Comparison of ENCODE assay signal across 8 mouse cellular contexts in genomic region chr3:155093116-155093956, GRCm38 (mm10). TPM values are rescaled to one million over a fixed set of nuclear protein-coding genes. Genes with fewer than 3 reads are reported as not detected.
A peak's percentile ranks its signal among the peaks of the same experiment; 100 is the strongest.
DNase-seq lines count a peak whose midpoint lies in the region; ATAC-seq lines count a peak whose summit lies in the region.

Fpgt (minus strand) TSS chr3:155093403.
Lrriq3 (plus strand) TSS chr3:155093434.

- peak within 1 kb of the TSS; percentile 73 for H3K4me2 ChIP-seq in kidney, embryonic 15.5 days

- H3K9ac ChIP-seq in kidney, embryonic 15.5 days = peak within 1 kb of the TSS; percentile 63

- WGBS in heart, embryonic 10.5 days = under 1% methylated on average over 44 of the region's 47 CpGs
- under 1% methylated on average over 43 of the region's 47 CpGs for WGBS in kidney, embryonic 15.5 days

- peak within 1 kb of the TSS; percentile 74 for H3K4me3 ChIP-seq in heart, embryonic 10.5 days
- H3K4me3 ChIP-seq in kidney, embryonic 15.5 days (replicated peaks) = peak within 1 kb of the TSS; percentile 62

- 0 out of 2 replicates have a peak, but pooled peaks cover 3% of the 10 kb centered on the region for H3K4me1 ChIP-seq in heart, embryonic 10.5 days
- peaks cover 5% of the 10 kb centered on the region; the same call in 1 of the 2 replicates for H3K4me1 ChIP-seq in kidney, embryonic 15.5 days

- peak; percentile 97 for ATAC-seq in erythroblast, adult 5-6 weeks (replicated peaks; ENCODE audit: low FRiP score, poor library complexity, severe bottlenecking)
- peak; percentile 100 for ATAC-seq in kidney, embryonic 15.5 days (replicated peaks; ENCODE audit: low FRiP score)
- ATAC-seq in monocyte, adult 5-6 weeks (replicated peaks; ENCODE audit: insufficient number of reproducible peaks, low FRiP score, low TSS enrichment, poor library complexity, severe bottlenecking) = peak; percentile 96

- DNase-seq in B cell, adult 2 months = peak; percentile 71 to 74
- DNase-seq in brain, adult 2 months (ENCODE audit: low read depth, low spot score) = peak; percentile 99
- DNase-seq in heart, embryonic 10.5 days (ENCODE audit: low spot score) = peak; percentile 97
- DNase-seq in liver = peak; percentile 92
- peak; percentile 74 to 83 for DNase-seq in spleen, postnatal 4 days (ENCODE audit: low spot score in 2 of 2)

- H3K9me3 ChIP-seq in heart, embryonic 10.5 days = no peaks in the 10 kb centered on the region
- H3K9me3 ChIP-seq in kidney, embryonic 15.5 days (replicated peaks) = no peaks in the 10 kb centered on the region

- H3K27me3 ChIP-seq in heart, embryonic 10.5 days (ENCODE audit: insufficient read depth, poor library complexity, severe bottlenecking) = no peaks in the 10 kb centered on the region
- H3K27me3 ChIP-seq in kidney, embryonic 15.5 days = no peaks in the 10 kb centered on the region

- peak within 1 kb of the TSS; percentile 90 for H3K27ac ChIP-seq in heart, embryonic 10.5 days
- peak within 1 kb of the TSS; percentile 82 for H3K27ac ChIP-seq in kidney, embryonic 15.5 days

- 0 out of 2 replicates have a peak, but pooled peaks cover 3% of the 10 kb centered on the region for H3K36me3 ChIP-seq in heart, embryonic 10.5 days
- peaks cover 9% of the 10 kb centered on the region; the same call in 1 of the 2 replicates for H3K36me3 ChIP-seq in kidney, embryonic 15.5 days

RNA-seq across cellular contexts. Expression of gene Fpgt, which starts in this region (rescaled TPM):
- 0.63 TPM in 1 of 2 replicates, not detected in the other for total RNA-seq in erythroblast, adult 5-6 weeks (2015; ENCODE audit: low replicate concordance)
- 1.3 and 2.2 TPM in 2 replicates for total RNA-seq in erythroblast, adult 5-6 weeks (2017; ENCODE audit: low replicate concordance)
- 11.3 and 12.2 TPM in 2 replicates for polyA plus RNA-seq in heart, embryonic 10.5 days (2016; fragmentation: Nextera tagmentation; extraction: Ambion mirVana)
- polyA plus RNA-seq in kidney, embryonic 15.5 days (2015; fragmentation: Nextera tagmentation; extraction: Ambion mirVana) = 12.2 and 14.2 TPM in 2 replicates
- total RNA-seq in monocyte, adult 5-6 weeks (2017) = 19.2 to 21.8 TPM (median 21.2 TPM) in 3 replicates

RNA-seq across cellular contexts. Expression of gene Lrriq3, which starts in this region (rescaled TPM):
- not detected in 2 replicates for total RNA-seq in erythroblast, adult 5-6 weeks (2015; ENCODE audit: low replicate concordance)
- 0.42 TPM in 1 of 2 replicates, not detected in the other for total RNA-seq in erythroblast, adult 5-6 weeks (2017; ENCODE audit: low replicate concordance)
- polyA plus RNA-seq in heart, embryonic 10.5 days (2016; fragmentation: Nextera tagmentation; extraction: Ambion mirVana) = 0.74 and 0.80 TPM in 2 replicates
- polyA plus RNA-seq in kidney, embryonic 15.5 days (2015; fragmentation: Nextera tagmentation; extraction: Ambion mirVana) = 1.4 and 1.6 TPM in 2 replicates
- 0.49 TPM in 1 of 3 replicates, not detected in the others for total RNA-seq in monocyte, adult 5-6 weeks (2017)

Comparison
In these comparisons a context has a peak if more than half of its experiments do, and no peak if none do; other contexts are left out.
1. Peak in every context shown above with its lines: DNase-seq, ATAC-seq, H3K4me3 ChIP-seq and H3K27ac ChIP-seq.